Mouse (Mus musculus): ENCODE measurements around the gene Zfp385c. TPM values are rescaled to one million over a fixed set of nuclear protein-coding genes. Genes with fewer than 3 reads are reported as not detected.
A peak's percentile ranks its signal among the peaks of the same experiment; 100 is the strongest.

The Zfp385c gene
- polyA plus RNA-seq, 1 experiment from 2014 or later = 0.11 TPM

- peak overlapping the region; percentile 62 for H3K4me2 ChIP-seq (replicated peaks)
- peak overlapping the region; percentile 52; the same call in 1 of the 2 replicates for H3K27ac ChIP-seq
- H3K9ac ChIP-seq = no peak overlapping the region
- H3K4me1 ChIP-seq (replicated peaks) = peaks cover 21% of the 10 kb centered on the region
- peaks cover 28% of the 10 kb centered on the region for H3K36me3 ChIP-seq
- no peak overlapping the region for H3K4me3 ChIP-seq (replicated peaks)
- H3K9me3 ChIP-seq = no peaks in the 10 kb centered on the region
- 53% methylated on average over 6 of the region's 6 CpGs for WGBS
- ATAC-seq = no peak
- no peaks in the 10 kb centered on the region for H3K27me3 ChIP-seq (replicated peaks)
Observed at GRCm38 (mm10) chr11:100714534-100714915, 22.3 kb upstream of the Zfp385c start.

- H3K4me1 ChIP-seq (replicated peaks) = peaks cover 21% of the 10 kb centered on the region
- peak within 1 kb of the TSS; percentile 17; the same call in 1 of the 2 replicates for H3K9ac ChIP-seq
- 13% methylated on average over 38 of the region's 38 CpGs for WGBS
- H3K4me2 ChIP-seq (replicated peaks) = peak within 1 kb of the TSS; percentile 62
- no peaks in the 10 kb centered on the region for H3K9me3 ChIP-seq
- peak within 1 kb of the TSS; percentile 52 for H3K27ac ChIP-seq
- H3K36me3 ChIP-seq = peaks cover 34% of the 10 kb centered on the region
- no peaks in the 10 kb centered on the region for H3K27me3 ChIP-seq (replicated peaks)
- peak within 1 kb of the TSS; percentile 21 for H3K4me3 ChIP-seq (replicated peaks)
- ATAC-seq = peak; percentile 19; the same call in 1 of the 2 replicates
Observed at GRCm38 (mm10) chr11:100713735-100714533, 21.7 kb upstream of the Zfp385c start, which contains the start of gene Hspb9. Hspb9 (plus strand) TSS chr11:100713850.

GRCm38 (mm10) chr11:100713174-100713573 lies 20.9 kb upstream of the Zfp385c start:
- peak overlapping the region; percentile 62 for H3K4me2 ChIP-seq (replicated peaks)
- H3K27ac ChIP-seq = peak overlapping the region; percentile 52
- no peaks in the 10 kb centered on the region for H3K27me3 ChIP-seq (replicated peaks)
- no peak for ATAC-seq
- WGBS = 75% methylated on average over 4 of the region's 4 CpGs
- no peaks in the 10 kb centered on the region for H3K9me3 ChIP-seq
- H3K4me3 ChIP-seq (replicated peaks) = no peak overlapping the region
- peaks cover 37% of the 10 kb centered on the region for H3K36me3 ChIP-seq
- peak overlapping the region; percentile 17; the same call in 1 of the 2 replicates for H3K9ac ChIP-seq
- H3K4me1 ChIP-seq (replicated peaks) = peaks cover 21% of the 10 kb centered on the region

GRCm38 (mm10) chr11:100711783-100712615 lies 19.7 kb upstream of the Zfp385c start, which contains the start of gene Kat2a:
Kat2a (minus strand) TSS chr11:100712465.
- ATAC-seq = peak; percentile 87
- Histone ChIP-seq H3K4me3 (replicated peaks) (peak within 1 kb of the TSS; percentile 99), H3K4me2 (replicated peaks) (peak within 1 kb of the TSS; percentile 77), H3K27me3 (replicated peaks) (no peaks in the 10 kb centered on the region), H3K27ac (peak within 1 kb of the TSS; percentile 72), H3K36me3 (peaks cover 40% of the 10 kb centered on the region), H3K9me3 (no peaks in the 10 kb centered on the region), H3K4me1 (replicated peaks) (peaks cover 21% of the 10 kb centered on the region), H3K9ac (peak within 1 kb of the TSS; percentile 99)
- WGBS = under 1% methylated on average over 48 of the region's 48 CpGs

GRCm38 (mm10) chr11:100710977-100711376 lies 18.7 kb upstream of the Zfp385c start:
- H3K27ac ChIP-seq = no peak overlapping the region
- ATAC-seq = no peak
- H3K36me3 ChIP-seq = peaks cover 42% of the 10 kb centered on the region
- peak overlapping the region; percentile 77 for H3K4me2 ChIP-seq (replicated peaks)
- 73% methylated on average over 4 of the region's 4 CpGs for WGBS
- peaks cover 21% of the 10 kb centered on the region for H3K4me1 ChIP-seq (replicated peaks)
- no peak overlapping the region for H3K9ac ChIP-seq
- peak overlapping the region; percentile 99; the same call in 1 of the 2 replicates for H3K4me3 ChIP-seq (replicated peaks)
- H3K9me3 ChIP-seq = no peaks in the 10 kb centered on the region
- no peaks in the 10 kb centered on the region for H3K27me3 ChIP-seq (replicated peaks)

GRCm38 (mm10) chr11:100710528-100710927 lies 18.3 kb upstream of the Zfp385c start:
- no peak overlapping the region for H3K27ac ChIP-seq
- H3K4me1 ChIP-seq (replicated peaks) = peaks cover 21% of the 10 kb centered on the region
- ATAC-seq = no peak
- WGBS = 88% methylated on average over 15 of the region's 15 CpGs
- no peak overlapping the region for H3K9ac ChIP-seq
- H3K9me3 ChIP-seq = no peaks in the 10 kb centered on the region
- H3K4me2 ChIP-seq (replicated peaks) = no peak overlapping the region
- H3K27me3 ChIP-seq (replicated peaks) = no peaks in the 10 kb centered on the region
- H3K4me3 ChIP-seq (replicated peaks) = no peak overlapping the region
- peaks cover 42% of the 10 kb centered on the region for H3K36me3 ChIP-seq

- Histone ChIP-seq H3K27ac (no peak overlapping the region), H3K27me3 (replicated peaks) (no peaks in the 10 kb centered on the region), H3K4me3 (replicated peaks) (no peak overlapping the region), H3K4me1 (replicated peaks) (peaks cover 21% of the 10 kb centered on the region), H3K9me3 (no peaks in the 10 kb centered on the region), H3K36me3 (peaks cover 49% of the 10 kb centered on the region), H3K4me2 (replicated peaks) (no peak overlapping the region), H3K9ac (no peak overlapping the region)
- no peak for ATAC-seq
- 93% methylated on average over 9 of the region's 9 CpGs for WGBS
Observed at GRCm38 (mm10) chr11:100709201-100709810, 17.1 kb upstream of the Zfp385c start.

GRCm38 (mm10) chr11:100705095-100705747 lies 13.0 kb upstream of the Zfp385c start:
- Histone ChIP-seq H3K36me3 (peaks cover 49% of the 10 kb centered on the region), H3K27me3 (replicated peaks) (no peaks in the 10 kb centered on the region)

GRCm38 (mm10) chr11:100703851-100704531 lies 11.7 kb upstream of the Zfp385c start, which contains the start of gene Dhx58:
Dhx58 (minus strand) TSS chr11:100704271.
- Histone ChIP-seq H3K9ac (no peak within 1 kb of the TSS), H3K27ac (no peak within 1 kb of the TSS), H3K9me3 (no peaks in the 10 kb centered on the region), H3K4me2 (replicated peaks) (peak within 1 kb of the TSS; percentile 46; the same call in 1 of the 2 replicates), H3K4me1 (replicated peaks) (peaks cover 19% of the 10 kb centered on the region; the same call in 1 of the 2 replicates), H3K4me3 (replicated peaks) (no peak within 1 kb of the TSS), H3K27me3 (replicated peaks) (no peaks in the 10 kb centered on the region), H3K36me3 (peaks cover 39% of the 10 kb centered on the region)
- WGBS = 68% methylated on average over 7 of the region's 7 CpGs
- ATAC-seq = no peak

More at GRCm38 (mm10) chr11:100705095-100705747, 13.0 kb upstream of the Zfp385c start:
- Histone ChIP-seq H3K4me1 (replicated peaks) (peaks cover 19% of the 10 kb centered on the region; the same call in 1 of the 2 replicates), H3K4me3 (replicated peaks) (no peak overlapping the region), H3K9ac (no peak overlapping the region), H3K27ac (no peak overlapping the region), H3K9me3 (no peaks in the 10 kb centered on the region), H3K4me2 (replicated peaks) (no peak overlapping the region)
- WGBS = 90% methylated on average over 23 of the region's 23 CpGs
- no peak for ATAC-seq

GRCm38 (mm10) chr11:100703366-100703765 lies 11.1 kb upstream of the Zfp385c start:
- H3K4me2 ChIP-seq (replicated peaks) = peak overlapping the region; percentile 46; the same call in 1 of the 2 replicates
- no peak for ATAC-seq

GRCm38 (mm10) chr11:100702906-100703305 lies 10.7 kb upstream of the Zfp385c start:
- Histone ChIP-seq H3K27me3 (replicated peaks) (no peaks in the 10 kb centered on the region), H3K9me3 (no peaks in the 10 kb centered on the region), H3K4me2 (replicated peaks) (peak overlapping the region; percentile 46), H3K9ac (no peak overlapping the region), H3K36me3 (peaks cover 29% of the 10 kb centered on the region), H3K4me1 (replicated peaks) (peaks cover 19% of the 10 kb centered on the region; the same call in 1 of the 2 replicates), H3K27ac (no peak overlapping the region), H3K4me3 (replicated peaks) (0 out of 2 replicates have a peak overlapping the region, but pooled peaks have one; percentile 9)
- WGBS = 49% methylated on average over 7 of the region's 7 CpGs
- ATAC-seq = no peak

More at GRCm38 (mm10) chr11:100703366-100703765, 11.1 kb upstream of the Zfp385c start:
- no peak overlapping the region for H3K27ac ChIP-seq
- no peaks in the 10 kb centered on the region for H3K27me3 ChIP-seq (replicated peaks)
- H3K4me3 ChIP-seq (replicated peaks) = no peak overlapping the region
- peaks cover 19% of the 10 kb centered on the region; the same call in 1 of the 2 replicates for H3K4me1 ChIP-seq (replicated peaks)
- H3K9me3 ChIP-seq = no peaks in the 10 kb centered on the region
- peaks cover 33% of the 10 kb centered on the region for H3K36me3 ChIP-seq
- 66% methylated on average over 11 of the region's 11 CpGs for WGBS
- H3K9ac ChIP-seq = no peak overlapping the region

All from intestine, embryonic 15.5 days (tissue).